Mouse (Mus musculus) forebrain, embryonic 13.5 days (tissue): ENCODE measurements around the gene Lrba. TPM values are rescaled to one million over a fixed set of nuclear protein-coding genes. Genes with fewer than 3 reads are reported as not detected.
A peak's percentile ranks its signal among the peaks of the same experiment; 100 is the strongest.

ENCODE experiments used
- ATAC-seq: fragments of 200-750 bp; cut with Nextera tagmentation; 2 replicates; pipeline ENCODE4 v1.8.0; 2017
- H3K27ac ChIP-seq: fragments of 300-500 bp; sonication (generic); 2 replicates; pipeline ENCODE4 v1.5.1; 2015; ENCODE audit warnings: inconsistent platforms, mild to moderate bottlenecking, moderate library complexity
- H3K27me3 ChIP-seq: fragments of 300-500 bp; sonication (generic); 2 replicates; pipeline ENCODE4 v1.6.1; 2015; ENCODE audit warnings: mild to moderate bottlenecking, inconsistent platforms
- H3K36me3 ChIP-seq: fragments of 300-500 bp; sonication (generic); 2 replicates; pipeline ENCODE4 v1.6.1; 2015; ENCODE audit warnings: mild to moderate bottlenecking, inconsistent platforms; ENCODE audit not compliant: poor library complexity, severe bottlenecking
- H3K4me1 ChIP-seq: fragments of 300-500 bp; sonication (generic); 2 replicates; pipeline ENCODE4 v1.6.1; 2015; ENCODE audit warnings: inconsistent platforms
- H3K4me2 ChIP-seq: fragments of 300-500 bp; sonication (generic); 2 replicates; pipeline ENCODE4 v1.6.1; 2015; ENCODE audit warnings: inconsistent platforms, mild to moderate bottlenecking, moderate library complexity
- H3K4me3 ChIP-seq: fragments of 300-500 bp; sonication (generic); 2 replicates; pipeline ENCODE4 v1.5.1; 2015; ENCODE audit warnings: mild to moderate bottlenecking, inconsistent platforms
- H3K9ac ChIP-seq: fragments of 300-500 bp; sonication (generic); 2 replicates; pipeline ENCODE4 v1.6.1; 2015; ENCODE audit warnings: mild to moderate bottlenecking, inconsistent platforms
- H3K9me3 ChIP-seq: fragments of 300-500 bp; sonication (generic); replicated peaks from 2 replicates; pipeline ENCODE4 v1.6.1; 2016; ENCODE audit warnings: inconsistent platforms
- WGBS: fragments of 180-500 bp; shearing (Covaris S2); methylation state at CpG from one replicate; pipeline ENCODE4 v1.1.7; 2015; 5-methylcytosine and 5-hydroxymethylcytosine counted together
- polyA plus RNA-seq: library from polyadenylated mRNA; unstranded; fragments of >200 nt; fragmentation: Nextera tagmentation; extraction: Ambion mirVana; gene quantifications from 2 replicates; pipeline ENCODE4 v1.2.1, GENCODE M21; 2015

The Lrba gene
- polyA plus RNA-seq, 1 experiment from 2014 or later: 2.1 TPM

GRCm38 (mm10) chr3:86651006-86651405 lies 426.5 kb downstream of the Lrba start:
- H3K4me1 ChIP-seq: no peaks in the 10 kb centered on the region
- H3K4me2 ChIP-seq: no peak overlapping the region
- ATAC-seq: no peak
- no peak overlapping the region for H3K9ac ChIP-seq
- no peaks in the 10 kb centered on the region for H3K9me3 ChIP-seq
- H3K27me3 ChIP-seq: no peaks in the 10 kb centered on the region
- no peak overlapping the region for H3K27ac ChIP-seq
- no peaks in the 10 kb centered on the region for H3K36me3 ChIP-seq
- 59% methylated on average over 3 of the region's 3 CpGs for WGBS
- no peak overlapping the region for H3K4me3 ChIP-seq

GRCm38 (mm10) chr3:86659326-86659725 lies 434.8 kb downstream of the Lrba start:
- Histone ChIP-seq H3K36me3 (no peaks in the 10 kb centered on the region), H3K4me2 (no peak overlapping the region), H3K27me3 (no peaks in the 10 kb centered on the region), H3K9ac (no peak overlapping the region), H3K9me3 (no peaks in the 10 kb centered on the region), H3K4me3 (no peak overlapping the region), H3K4me1 (no peaks in the 10 kb centered on the region), H3K27ac (no peak overlapping the region)
- WGBS: 66% methylated on average over 5 of the region's 5 CpGs
- ATAC-seq: no peak

- H3K9me3 ChIP-seq: no peaks in the 10 kb centered on the region
- no peak overlapping the region for H3K27ac ChIP-seq
- no peak overlapping the region for H3K9ac ChIP-seq
- H3K27me3 ChIP-seq: no peaks in the 10 kb centered on the region
- WGBS: 69% methylated on average over 3 of the region's 3 CpGs
- H3K36me3 ChIP-seq: no peaks in the 10 kb centered on the region
- no peak for ATAC-seq
- H3K4me1 ChIP-seq: no peaks in the 10 kb centered on the region
- H3K4me3 ChIP-seq: no peak overlapping the region
- H3K4me2 ChIP-seq: no peak overlapping the region
These were observed 439.9 kb downstream of the Lrba start for GRCm38 (mm10) chr3:86664399-86664798.

- H3K9me3 ChIP-seq: no peaks in the 10 kb centered on the region
- H3K4me1 ChIP-seq: no peaks in the 10 kb centered on the region
- no peak overlapping the region for H3K4me3 ChIP-seq
- WGBS: 60% methylated on average over 8 of the region's 8 CpGs
- H3K4me2 ChIP-seq: no peak overlapping the region
- no peak overlapping the region for H3K27ac ChIP-seq
- no peaks in the 10 kb centered on the region for H3K27me3 ChIP-seq
- no peak for ATAC-seq
- no peaks in the 10 kb centered on the region for H3K36me3 ChIP-seq
- H3K9ac ChIP-seq: no peak overlapping the region
These were observed 443.7 kb downstream of the Lrba start for GRCm38 (mm10) chr3:86668146-86668545.

- H3K4me3 ChIP-seq: no peak overlapping the region
- H3K27ac ChIP-seq: no peak overlapping the region
- no peaks in the 10 kb centered on the region for H3K4me1 ChIP-seq
- no peak overlapping the region for H3K4me2 ChIP-seq
- H3K9me3 ChIP-seq: no peaks in the 10 kb centered on the region
- ATAC-seq: no peak
- no peak overlapping the region for H3K9ac ChIP-seq
- H3K27me3 ChIP-seq: no peaks in the 10 kb centered on the region
- WGBS: 53% methylated on average over 2 of the region's 2 CpGs
- H3K36me3 ChIP-seq: no peaks in the 10 kb centered on the region
These were observed 453.2 kb downstream of the Lrba start for GRCm38 (mm10) chr3:86677573-86678155.

- 0 out of 2 replicates have a peak, but pooled peaks have one; percentile 50 for ATAC-seq
- Histone ChIP-seq H3K27me3 (peaks cover 33% of the 10 kb centered on the region), H3K4me1 (no peaks in the 10 kb centered on the region), H3K27ac (0 out of 2 replicates have a peak overlapping the region, but pooled peaks have one; percentile 11), H3K4me2 (no peak overlapping the region), H3K9me3 (no peaks in the 10 kb centered on the region), H3K9ac (no peak overlapping the region), H3K4me3 (no peak overlapping the region), H3K36me3 (no peaks in the 10 kb centered on the region)
- 34% methylated on average over 7 of the region's 7 CpGs for WGBS
These were observed 463.2 kb downstream of the Lrba start for GRCm38 (mm10) chr3:86687571-86688209.

- Histone ChIP-seq H3K27me3 (peaks cover 39% of the 10 kb centered on the region), H3K27ac (no peak overlapping the region), H3K36me3 (no peaks in the 10 kb centered on the region), H3K9me3 (no peaks in the 10 kb centered on the region), H3K9ac (no peak overlapping the region), H3K4me3 (no peak overlapping the region), H3K4me2 (no peak overlapping the region), H3K4me1 (no peaks in the 10 kb centered on the region)
- WGBS: 76% methylated on average over 1 of the region's 1 CpGs
- no peak for ATAC-seq
These were observed 464.0 kb downstream of the Lrba start for GRCm38 (mm10) chr3:86688438-86688837.

GRCm38 (mm10) chr3:86689305-86689704 lies 464.8 kb downstream of the Lrba start:
- H3K4me2 ChIP-seq: no peak overlapping the region
- no peak overlapping the region for H3K9ac ChIP-seq
- H3K4me3 ChIP-seq: no peak overlapping the region
- WGBS: 8% methylated on average over 7 of the region's 7 CpGs
- H3K27ac ChIP-seq: no peak overlapping the region
- no peaks in the 10 kb centered on the region for H3K9me3 ChIP-seq
- ATAC-seq: no peak
- H3K27me3 ChIP-seq: peaks cover 47% of the 10 kb centered on the region
- no peaks in the 10 kb centered on the region for H3K36me3 ChIP-seq
- H3K4me1 ChIP-seq: no peaks in the 10 kb centered on the region

GRCm38 (mm10) chr3:86692779-86693178 lies 468.3 kb downstream of the Lrba start:
- Histone ChIP-seq H3K4me1 (no peaks in the 10 kb centered on the region), H3K4me2 (no peak overlapping the region), H3K4me3 (no peak overlapping the region), H3K9me3 (no peaks in the 10 kb centered on the region), H3K9ac (no peak overlapping the region), H3K27ac (no peak overlapping the region), H3K27me3 (peaks cover 61% of the 10 kb centered on the region), H3K36me3 (no peaks in the 10 kb centered on the region)
- ATAC-seq: no peak

- Histone ChIP-seq H3K4me3 (no peak overlapping the region), H3K9ac (no peak overlapping the region), H3K36me3 (no peaks in the 10 kb centered on the region), H3K27ac (no peak overlapping the region), H3K27me3 (peaks cover 67% of the 10 kb centered on the region), H3K4me1 (no peaks in the 10 kb centered on the region), H3K9me3 (no peaks in the 10 kb centered on the region), H3K4me2 (no peak overlapping the region)
- 64% methylated on average over 7 of the region's 7 CpGs for WGBS
- ATAC-seq: no peak
These were observed 469.1 kb downstream of the Lrba start for GRCm38 (mm10) chr3:86693553-86693952.

- peaks cover 63% of the 10 kb centered on the region for H3K27me3 ChIP-seq
- 90% methylated on average over 2 of the region's 2 CpGs for WGBS
- no peak overlapping the region for H3K4me3 ChIP-seq
- ATAC-seq: no peak
- H3K36me3 ChIP-seq: no peaks in the 10 kb centered on the region
- H3K4me2 ChIP-seq: no peak overlapping the region
- H3K4me1 ChIP-seq: peaks cover 15% of the 10 kb centered on the region
- H3K9ac ChIP-seq: no peak overlapping the region
- H3K27ac ChIP-seq: no peak overlapping the region
- no peaks in the 10 kb centered on the region for H3K9me3 ChIP-seq
These were observed 474.5 kb downstream of the Lrba start for GRCm38 (mm10) chr3:86698947-86699346.

GRCm38 (mm10) chr3:86701163-86701563 lies 476.7 kb downstream of the Lrba start:
- peak; percentile 97 for ATAC-seq
- no peak overlapping the region for H3K4me3 ChIP-seq
- peaks cover 66% of the 10 kb centered on the region for H3K27me3 ChIP-seq
- H3K4me1 ChIP-seq: peaks cover 15% of the 10 kb centered on the region
- H3K9me3 ChIP-seq: no peaks in the 10 kb centered on the region
- 0% methylated on average over 1 of the region's 1 CpGs for WGBS
- H3K27ac ChIP-seq: no peak overlapping the region
- H3K9ac ChIP-seq: no peak overlapping the region
- no peak overlapping the region for H3K4me2 ChIP-seq
- no peaks in the 10 kb centered on the region for H3K36me3 ChIP-seq

GRCm38 (mm10) chr3:86709472-86709871 lies 485.0 kb downstream of the Lrba start:
- WGBS: 8% methylated on average over 4 of the region's 4 CpGs
- H3K27me3 ChIP-seq: peaks cover 57% of the 10 kb centered on the region
- H3K4me2 ChIP-seq: no peak overlapping the region
- H3K9ac ChIP-seq: no peak overlapping the region
- no peak for ATAC-seq
- no peaks in the 10 kb centered on the region for H3K36me3 ChIP-seq
- no peaks in the 10 kb centered on the region for H3K9me3 ChIP-seq
- H3K4me1 ChIP-seq: no peaks in the 10 kb centered on the region
- H3K27ac ChIP-seq: no peak overlapping the region
- H3K4me3 ChIP-seq: no peak overlapping the region
